Mouse (Mus musculus) right cerebral cortex, postnatal 4 days (tissue): Measurements from ENCODE around the gene Ctdsp1.

Experiments used
- DNase-seq: peaks from one replicate; pipeline ENCODE4 v3.0.0-alpha.2; 2022

Gene Ctdsp1

DNA sequence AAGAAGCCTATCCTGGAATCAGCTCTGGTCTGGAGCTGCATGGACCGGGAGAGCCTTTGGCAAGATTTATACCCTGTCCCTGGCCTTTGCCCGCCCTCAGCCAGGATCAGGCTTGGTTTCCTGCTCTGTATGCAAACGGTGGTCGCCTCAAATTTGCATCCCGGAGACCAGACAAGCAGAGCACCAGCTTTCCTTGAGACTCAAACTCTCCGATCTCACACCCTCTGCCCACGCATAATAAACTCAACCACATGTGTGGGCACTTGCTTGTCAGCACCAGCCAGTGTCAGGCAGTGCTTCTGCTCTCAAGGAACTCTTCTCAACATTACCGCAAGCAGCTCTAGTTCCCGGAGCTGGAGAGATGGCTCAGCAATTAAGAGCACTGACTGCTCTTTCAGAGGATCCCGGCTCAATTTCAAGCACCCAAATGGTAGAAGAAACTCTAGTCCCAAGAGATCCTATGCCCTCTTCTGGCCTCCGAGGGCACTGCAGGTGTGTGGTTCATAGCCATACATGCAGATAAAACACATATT lies 6.7 kb downstream of the Ctdsp1 start:
- DNase-seq: peak; percentile 67

DNA sequence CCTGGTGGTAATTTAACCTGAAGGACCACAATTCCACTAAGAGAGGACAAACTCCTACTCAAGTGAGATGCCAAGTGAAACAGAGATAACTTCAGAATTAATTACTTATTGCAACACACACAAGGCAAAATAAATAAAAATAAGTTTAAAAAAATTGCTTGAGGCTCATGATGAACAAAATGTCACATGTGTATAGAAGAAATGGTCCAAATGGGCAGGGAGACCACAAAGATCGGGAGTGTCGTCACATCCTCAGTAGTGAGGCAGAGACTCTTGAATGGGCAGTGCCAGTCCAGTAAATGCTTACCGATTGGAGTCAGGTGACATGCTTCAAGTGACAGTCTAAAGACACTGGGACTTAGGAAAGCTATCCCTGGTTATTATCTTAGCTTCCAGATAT lies 9.2 kb downstream of the Ctdsp1 start:
- no peak for DNase-seq

DNA sequence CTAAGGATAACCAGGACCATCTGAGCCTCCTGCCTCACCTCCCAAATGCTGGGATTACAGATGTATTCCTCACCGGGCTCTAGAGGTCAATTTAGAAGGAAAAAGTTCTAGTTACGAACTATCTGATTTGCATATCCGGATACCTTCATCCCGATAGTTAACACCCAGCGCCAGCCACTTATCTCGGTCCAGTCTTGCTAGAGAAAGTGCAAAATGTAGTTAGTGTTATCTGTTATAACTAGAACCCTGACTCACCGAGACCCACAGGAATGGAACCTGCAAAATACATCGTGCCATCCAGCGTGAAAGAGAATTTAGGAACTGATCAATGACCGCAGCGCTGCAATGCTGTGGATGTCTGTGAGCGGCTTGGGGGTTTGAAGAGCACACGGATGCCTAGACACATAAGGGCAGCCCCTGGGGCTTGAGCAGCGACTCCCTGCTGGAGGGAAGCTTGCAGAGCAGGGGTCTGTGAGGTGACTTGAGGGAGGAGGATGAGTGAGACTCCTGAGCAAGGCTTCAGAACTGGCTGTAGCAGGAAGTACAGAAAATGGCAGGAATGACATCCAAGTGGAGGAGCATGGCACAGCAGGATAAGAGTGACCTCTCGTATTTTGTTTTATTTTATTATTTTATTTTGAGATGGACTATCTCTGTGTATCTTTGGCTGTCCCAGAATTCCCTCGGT lies 9.8 kb downstream of the Ctdsp1 start:
- DNase-seq: no peak

DNA sequence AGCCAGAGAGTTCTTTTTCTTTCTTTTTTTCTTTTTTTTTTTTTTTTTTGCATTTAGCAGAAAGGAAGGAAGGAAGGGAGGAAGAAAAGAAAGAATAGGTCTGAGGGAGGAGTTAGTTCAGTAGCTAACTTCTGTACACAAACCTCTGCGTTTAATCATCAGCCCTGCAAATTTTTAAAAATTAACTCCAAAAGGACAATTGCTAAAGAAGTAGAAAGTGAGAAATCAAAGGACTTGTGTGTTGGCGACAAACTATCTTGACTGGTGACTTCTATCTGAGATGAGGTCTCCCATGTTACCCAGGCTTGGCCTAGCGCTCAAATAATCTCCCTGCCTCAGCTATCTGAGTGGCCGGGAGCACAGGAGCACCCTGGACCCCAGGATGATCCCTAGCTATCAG lies 12.9 kb downstream of the Ctdsp1 start:
- no peak for DNase-seq

DNA sequence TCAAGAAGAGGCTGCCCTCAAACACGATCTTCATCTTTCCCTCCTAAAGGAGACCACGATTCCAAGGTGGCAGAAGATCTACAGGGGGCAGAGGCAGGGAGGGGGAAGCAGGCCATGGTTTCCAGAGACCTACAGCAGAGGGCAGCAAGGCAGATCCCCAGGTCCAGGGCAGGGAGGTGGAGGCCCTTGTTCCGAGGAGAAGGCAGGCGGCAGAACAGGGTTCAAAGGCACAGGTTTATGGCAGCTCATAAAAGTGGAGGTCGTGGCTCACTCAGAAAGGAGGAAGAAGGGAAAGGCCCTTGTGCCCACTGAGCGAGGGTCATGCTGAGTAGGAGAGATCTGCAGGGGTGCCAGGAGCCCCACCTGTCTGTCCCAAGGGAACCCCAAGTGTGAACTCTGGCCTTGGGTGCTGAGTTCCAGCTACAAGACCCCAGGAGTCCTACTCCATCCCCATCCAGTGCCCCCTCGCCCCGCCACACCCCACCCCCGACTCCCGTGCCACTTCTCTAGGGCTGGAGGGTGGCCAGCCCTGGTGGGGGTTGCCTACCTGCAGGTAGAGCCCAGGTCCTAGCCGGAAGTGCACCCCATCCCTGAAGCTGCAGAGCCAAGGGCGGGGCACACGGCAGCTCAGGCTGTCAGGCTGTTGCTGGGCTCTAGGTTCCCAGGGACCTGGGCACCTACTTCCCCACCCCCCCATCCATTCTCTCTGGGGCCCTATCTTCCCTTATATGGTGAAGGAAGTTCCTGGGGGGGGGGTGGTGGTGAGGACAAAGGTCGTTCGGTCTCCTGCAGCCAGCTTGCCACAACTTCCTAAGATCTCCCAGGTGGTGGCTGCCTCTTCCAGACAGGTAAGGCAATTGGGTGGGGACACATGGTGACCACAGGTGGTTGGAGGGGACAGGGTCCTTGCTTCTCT lies 17.5 kb downstream of the Ctdsp1 start, which contains the start of gene Vil1:
TSS of gene Vil1 (plus strand) at position 788 of the 916 bp plus-strand sequence.
- DNase-seq: no peak

DNA sequence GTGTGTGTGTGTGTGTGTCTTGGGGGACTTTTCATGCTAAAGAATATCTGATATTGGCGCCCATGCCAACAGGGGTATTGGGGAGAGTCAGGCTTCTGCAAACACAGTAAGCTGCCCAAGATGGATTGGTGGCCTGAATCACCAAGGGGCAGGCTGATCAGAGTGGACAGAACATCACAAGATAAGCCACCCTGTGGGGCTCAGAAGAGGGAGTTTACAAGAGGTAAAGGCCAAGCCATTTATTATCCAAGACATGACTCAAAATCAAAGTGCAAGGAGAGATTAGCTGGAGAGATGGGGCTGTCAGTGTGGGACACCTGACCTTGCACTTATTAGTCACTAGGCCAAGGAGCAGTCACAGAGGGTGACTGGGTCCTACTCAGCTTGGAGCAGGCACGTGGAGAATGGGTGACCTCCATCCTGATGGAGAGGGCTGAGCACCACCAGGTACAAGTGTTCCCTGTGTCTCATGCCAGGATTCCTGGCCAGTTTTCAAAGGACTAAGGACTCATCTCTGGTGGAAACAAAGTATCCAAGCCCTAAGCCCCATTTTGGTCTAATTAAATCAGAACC lies 20.5 kb downstream of the Ctdsp1 start:
- DNase-seq: no peak

DNA sequence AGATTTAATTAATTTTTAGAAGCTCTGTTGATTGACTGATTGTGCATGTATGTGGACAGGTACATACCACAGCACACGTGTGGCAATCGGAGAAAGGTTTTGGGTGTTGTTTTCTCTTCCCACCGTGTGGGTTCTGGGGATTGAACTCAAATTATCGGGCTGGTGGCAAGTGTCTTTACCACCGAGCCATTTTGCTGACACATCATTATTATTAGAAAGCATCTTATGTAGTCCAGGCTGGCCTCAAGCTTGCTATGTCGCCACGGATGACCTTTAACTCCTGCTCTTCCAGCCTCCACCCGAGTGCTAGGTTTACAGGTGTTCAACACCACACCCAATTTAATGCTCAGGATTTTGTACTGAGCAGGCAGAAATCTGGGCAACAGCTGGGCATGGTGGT lies 21.4 kb downstream of the Ctdsp1 start:
- no peak for DNase-seq

DNA sequence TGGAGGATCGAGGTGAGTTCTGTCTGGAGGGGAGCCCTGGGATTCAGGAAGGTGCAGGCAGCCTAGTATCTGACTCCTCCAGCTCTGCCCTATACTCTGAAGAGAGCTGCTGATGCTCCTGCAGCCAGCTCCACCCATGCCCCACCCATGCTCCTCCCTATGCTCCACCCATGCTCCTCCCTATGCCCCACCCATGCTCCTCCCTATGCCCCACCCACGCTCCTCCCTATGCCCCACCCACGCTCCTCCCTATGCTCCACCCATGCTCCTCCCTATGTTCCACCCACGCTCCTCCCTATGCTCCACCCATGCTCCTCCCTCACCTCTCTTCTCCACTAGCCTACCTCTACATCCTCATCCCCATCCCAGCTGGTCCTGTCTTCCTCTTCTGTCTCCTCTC lies 23.8 kb downstream of the Ctdsp1 start:
- DNase-seq: no peak

DNA sequence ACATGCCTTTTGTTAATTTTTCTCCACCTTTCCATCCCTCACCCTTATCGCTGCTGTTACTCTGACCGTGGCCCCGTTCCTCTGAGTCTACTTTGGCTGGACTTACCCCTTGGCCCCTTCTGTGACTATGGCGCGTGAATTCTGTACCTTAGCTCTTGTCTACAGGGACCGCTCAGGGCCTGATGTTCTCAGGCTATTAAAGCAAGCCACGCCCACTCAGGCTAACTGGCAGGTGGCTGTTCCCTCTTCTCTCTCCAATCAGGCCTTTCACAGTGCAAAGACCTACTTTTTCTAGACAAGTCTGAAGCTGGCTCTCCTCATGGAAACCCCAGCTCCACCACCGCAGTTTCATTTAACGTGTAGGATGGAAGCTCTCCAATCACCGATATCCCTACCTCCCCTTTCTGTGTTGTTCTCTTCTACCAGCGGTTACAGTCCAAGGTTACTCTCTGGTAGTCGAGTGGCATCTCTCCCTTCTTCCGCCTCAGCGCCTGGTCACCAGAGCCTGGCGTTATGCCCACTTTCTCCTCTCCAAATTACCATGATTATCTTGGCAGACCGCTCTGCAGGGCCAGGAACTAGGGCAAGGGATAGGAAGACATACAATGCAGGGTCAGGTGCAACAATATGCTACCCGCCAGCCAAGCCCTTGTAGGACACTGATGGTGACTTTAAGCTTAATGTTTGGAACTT lies 27.6 kb downstream of the Ctdsp1 start:
- DNase-seq: no peak

DNA sequence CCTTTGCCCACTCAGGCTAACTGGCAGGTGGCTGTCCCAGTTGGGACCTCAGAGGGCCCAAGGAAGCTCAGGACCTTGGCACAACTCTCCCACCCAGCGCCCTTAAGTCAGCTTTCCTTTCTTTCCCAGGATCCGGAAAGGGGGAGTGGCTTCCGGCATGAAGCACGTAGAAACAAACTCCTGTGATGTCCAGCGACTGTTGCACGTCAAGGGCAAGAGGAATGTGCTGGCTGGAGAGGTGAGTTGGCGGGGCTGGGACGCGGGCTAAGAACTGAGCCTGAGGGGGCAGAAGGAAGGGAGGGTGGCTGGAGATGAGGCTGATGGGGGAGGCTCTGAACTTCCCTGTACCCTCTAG lies 28.1 kb downstream of the Ctdsp1 start:
- no peak for DNase-seq

DNA sequence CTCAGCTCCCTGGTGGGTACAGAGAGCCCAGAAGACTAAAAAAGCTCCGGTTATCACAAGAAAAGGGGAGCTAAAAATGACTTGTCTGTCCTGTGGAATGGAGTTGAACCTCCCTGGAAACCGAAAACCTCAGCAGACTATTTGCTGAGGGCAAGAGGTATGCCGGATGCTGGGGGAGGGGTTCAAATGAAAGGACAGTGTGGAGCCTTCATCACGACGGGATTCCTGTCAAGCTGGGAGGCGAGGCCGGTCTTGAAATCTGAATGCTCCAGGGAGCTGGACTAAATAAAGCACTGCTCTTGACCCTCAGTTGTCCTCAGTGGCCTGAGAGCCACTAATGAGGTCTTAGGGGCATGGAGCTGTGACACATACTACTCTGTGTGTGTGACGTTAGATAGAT lies 31.8 kb downstream of the Ctdsp1 start:
- no peak for DNase-seq

DNA sequence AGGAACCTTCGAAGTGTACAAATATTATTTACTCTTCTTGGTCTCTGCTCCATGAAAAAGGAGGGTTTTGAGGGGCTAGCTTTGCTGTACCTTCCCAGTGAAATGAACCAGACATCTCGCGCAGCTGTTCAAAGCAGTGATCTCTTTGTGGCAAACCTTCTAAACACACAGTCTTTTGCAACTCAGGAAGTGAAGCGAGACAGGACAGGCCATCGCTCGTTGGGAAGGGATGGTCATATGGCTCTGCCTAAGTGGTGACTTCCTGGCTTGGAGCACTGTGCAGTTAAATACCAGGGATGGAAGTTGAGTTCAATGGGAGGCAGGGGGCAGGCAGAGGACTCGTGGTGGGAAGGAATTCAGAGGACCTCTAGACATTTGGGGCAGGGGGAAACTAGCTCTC lies 34.5 kb downstream of the Ctdsp1 start:
- no peak for DNase-seq

DNA sequence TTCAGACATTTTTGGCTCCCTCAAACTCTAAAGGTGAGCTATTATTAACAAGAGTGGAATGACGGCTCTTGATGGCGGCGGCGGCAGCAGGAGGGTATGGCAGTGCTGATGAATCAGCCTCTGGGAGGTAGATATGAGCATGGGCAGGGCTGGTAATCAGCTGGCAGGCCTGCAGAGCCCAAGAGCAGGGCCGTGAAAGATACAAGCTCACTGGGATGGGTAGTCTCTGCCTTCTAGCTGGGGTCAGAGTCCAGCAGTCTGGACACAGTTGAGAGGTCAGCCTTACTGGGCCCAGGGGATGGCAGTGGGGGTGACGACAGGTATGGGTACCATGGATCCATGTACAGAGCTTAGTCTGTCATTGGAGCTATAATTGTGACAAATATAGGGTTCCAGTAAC lies 41.9 kb downstream of the Ctdsp1 start:
- no peak for DNase-seq

DNA sequence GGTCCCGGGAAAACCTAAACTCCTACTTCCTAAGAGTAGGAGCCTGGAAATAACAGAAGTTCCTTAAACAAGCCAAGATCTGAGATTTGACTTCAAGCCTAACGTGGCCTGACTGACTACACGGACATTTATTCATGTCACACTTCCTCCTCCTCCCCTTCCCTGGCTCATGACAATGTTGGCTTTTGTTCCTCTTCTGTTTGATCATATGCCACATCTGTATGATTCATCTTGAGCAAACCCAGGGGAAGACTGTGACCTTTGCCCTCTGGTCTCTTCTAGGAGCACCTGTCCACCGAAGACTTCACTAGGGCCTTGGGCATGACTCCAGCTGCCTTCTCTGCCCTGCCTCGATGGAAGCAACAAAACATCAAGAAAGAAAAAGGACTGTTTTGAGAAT lies 43.3 kb downstream of the Ctdsp1 start:
- no peak for DNase-seq

DNA sequence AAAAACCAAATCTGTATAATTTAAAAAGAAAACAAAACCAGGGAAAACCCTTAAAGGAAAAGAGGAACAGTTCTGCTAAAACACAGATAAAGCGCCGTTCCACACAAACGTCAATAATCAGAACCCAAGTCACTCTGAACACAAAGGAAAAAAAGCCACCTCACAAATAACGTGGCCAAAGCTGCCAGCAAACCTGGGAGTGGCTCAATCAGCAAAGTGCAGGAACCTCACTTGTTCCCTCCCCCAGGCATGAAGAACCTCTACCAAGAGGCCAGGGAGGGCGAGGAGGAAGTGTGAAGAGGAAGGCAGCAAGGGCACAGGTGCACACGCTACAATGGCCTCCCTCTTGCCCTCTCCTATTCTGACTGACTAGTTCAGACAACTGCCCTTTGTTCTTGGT lies 44.3 kb downstream of the Ctdsp1 start:
- DNase-seq: no peak

DNA sequence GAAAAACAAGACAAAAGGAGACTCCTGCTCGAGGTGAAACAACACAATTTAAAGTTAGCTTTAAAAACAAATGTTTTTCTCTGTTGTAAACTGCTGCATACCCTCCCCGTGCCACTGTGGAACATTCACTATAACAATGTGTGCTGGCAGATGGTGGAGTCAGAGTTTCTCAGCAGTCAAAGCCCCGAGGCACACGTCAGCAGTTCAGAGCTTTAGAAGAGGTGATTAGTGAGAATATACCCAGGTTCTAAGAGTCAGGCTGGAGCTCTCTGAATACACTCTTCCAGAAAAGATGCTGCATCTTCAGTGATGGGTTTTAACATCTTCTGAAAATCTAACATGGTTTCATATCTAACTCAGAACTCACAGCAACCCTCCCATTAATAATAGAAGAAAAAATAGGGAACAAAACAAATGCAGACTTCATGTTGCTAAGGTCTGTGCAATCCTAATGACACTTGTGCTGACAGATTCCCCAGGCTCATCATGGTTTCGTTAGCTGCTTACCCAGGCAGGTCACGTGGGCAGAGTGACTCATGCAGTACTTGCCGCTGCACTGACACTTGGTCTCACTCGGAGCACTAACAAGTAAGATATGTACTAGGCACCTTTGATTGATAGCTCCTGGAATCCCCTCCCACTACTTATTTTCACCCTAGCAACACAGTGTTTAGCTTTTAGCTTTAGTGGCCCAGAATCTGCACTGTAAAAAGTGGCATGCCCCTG lies 46.6 kb downstream of the Ctdsp1 start:
- DNase-seq: no peak

DNA sequence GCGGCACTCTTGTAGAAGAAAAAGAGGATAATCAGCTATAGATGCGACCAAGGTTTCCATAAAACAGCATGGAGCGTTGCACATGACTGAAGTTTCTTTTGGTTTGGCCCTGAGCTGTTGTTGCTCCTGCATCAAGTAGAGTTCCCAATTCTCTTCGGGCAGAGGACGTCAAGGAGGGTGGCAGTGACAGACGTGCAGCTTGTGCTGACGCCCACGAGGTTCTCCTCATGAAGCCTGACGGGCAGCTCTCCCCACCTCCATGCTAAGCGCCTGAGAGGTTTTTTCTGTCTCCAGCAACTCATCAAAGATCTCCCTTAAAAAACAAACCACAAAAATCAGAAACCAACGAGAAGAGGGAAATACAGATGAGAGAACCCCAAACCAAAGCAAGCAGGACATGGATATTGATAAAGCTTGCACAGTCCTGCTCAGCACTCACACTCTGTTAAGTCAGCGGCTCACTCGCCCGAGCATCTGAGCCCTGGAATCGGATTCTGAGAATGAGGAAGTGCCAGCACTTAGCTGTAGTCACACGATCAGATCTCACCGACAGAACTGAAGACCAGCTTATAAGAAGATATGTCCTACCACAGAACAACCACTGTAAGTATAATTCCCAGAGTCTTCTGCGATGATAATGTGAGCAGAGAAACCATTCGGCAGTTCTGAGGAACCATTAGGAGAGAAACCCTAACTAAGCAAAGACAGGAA lies 48.0 kb downstream of the Ctdsp1 start:
- no peak for DNase-seq

DNA sequence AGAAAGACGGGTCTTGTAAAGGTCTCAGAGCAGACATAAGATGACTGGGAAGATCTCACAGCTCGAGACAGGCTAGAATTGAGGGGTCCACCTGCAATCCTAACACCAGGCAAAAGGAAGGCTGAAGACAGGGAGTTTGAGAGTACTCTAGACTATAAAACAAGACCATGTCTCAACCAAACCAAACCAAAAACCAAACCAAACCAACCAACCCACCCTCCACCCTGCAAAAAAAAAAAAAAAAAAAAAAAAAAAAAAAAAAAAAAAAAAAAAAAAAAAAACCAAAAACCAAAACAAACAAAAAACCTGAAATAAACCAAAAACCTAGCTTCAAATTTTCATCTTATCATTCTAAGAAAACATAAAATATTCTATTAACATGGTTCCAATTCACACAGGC lies 53.2 kb downstream of the Ctdsp1 start:
- no peak for DNase-seq
